Mouse (Mus musculus) C2C12 (cell line): ENCODE measurements around the gene Slamf1.

Source experiments
- CEBPB ChIP-seq: IDR thresholded peaks from one replicate; pipeline ENCODE4 v1.6.1; 2011; ENCODE audit warnings: low read depth, mild to moderate bottlenecking, control low read depth, moderate library complexity
- CTCF ChIP-seq: IDR thresholded peaks from one replicate; pipeline ENCODE4 v1.5.1; 2011; ENCODE audit not compliant: control insufficient read depth, insufficient read depth, insufficient read length
- FOSL1 ChIP-seq: IDR thresholded peaks from one replicate; pipeline ENCODE4 v1.8.0; 2011; ENCODE audit warnings: mild to moderate bottlenecking, low read length; ENCODE audit not compliant: poor library complexity, insufficient read depth, severe bottlenecking
- MAX ChIP-seq: IDR thresholded peaks from one replicate; pipeline ENCODE4 v1.6.1; 2011; ENCODE audit warnings: mild to moderate bottlenecking, control low read depth
- MYOD1 ChIP-seq: IDR thresholded peaks from one replicate; pipeline ENCODE4 v1.6.1; 2011; ENCODE audit warnings: low read depth; ENCODE audit not compliant: control insufficient read depth, insufficient read length
- MYOG ChIP-seq: IDR thresholded peaks from one replicate; pipeline ENCODE4 v1.6.1; 2011; ENCODE audit not compliant: control insufficient read depth, insufficient read length; ENCODE audit errors: extremely low read depth
- USF1 ChIP-seq: IDR thresholded peaks from one replicate; pipeline ENCODE4 v1.6.1; 2011; ENCODE audit warnings: low read depth, mild to moderate bottlenecking, control low read depth, moderate library complexity

DNA sequence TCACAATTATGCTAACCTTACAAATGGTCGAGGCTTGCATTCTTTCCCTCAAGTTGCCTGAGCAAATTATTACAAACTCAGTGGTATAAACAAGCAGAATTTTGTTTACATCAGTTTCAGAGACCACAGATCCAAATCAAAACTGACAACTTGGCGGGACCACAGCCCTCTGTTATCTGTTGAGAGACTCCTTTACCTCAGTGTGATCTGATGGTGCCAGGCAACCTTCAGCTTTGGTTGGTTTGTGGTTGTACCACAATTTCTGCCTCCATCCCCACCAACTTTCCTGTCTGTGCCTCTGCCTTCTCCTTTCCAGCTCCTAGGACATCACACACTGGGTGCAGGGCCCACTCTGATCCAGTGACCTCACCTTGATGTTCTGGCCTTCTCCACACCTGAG lies 29.3 kb downstream of the Slamf1 start:
- TF ChIP-seq CTCF (no peak), USF1 (no peak), FOSL1 (no peak), MAX (no peak), MYOG (no peak), CEBPB (no peak), MYOD1 (no peak)
